Mouse (Mus musculus) limb, embryonic 14.5 days (tissue): ENCODE data around the gene Fggy. TPM values are rescaled to one million over a fixed set of nuclear protein-coding genes. Genes with fewer than 3 reads are reported as not detected.

Source experiments
- ATAC-seq: fragments of 200-750 bp; cut with Nextera tagmentation; 2 replicates; pipeline ENCODE4 v1.8.0; 2017; ENCODE audit warnings: low read depth, moderate number of reproducible peaks, moderate TSS enrichment; ENCODE audit not compliant: low FRiP score
- DNase-seq: peaks from one replicate; pipeline ENCODE4 v3.0.0-alpha.2; 2015; ENCODE audit warnings: low spot score
- H3K27ac ChIP-seq: fragments of 300-500 bp; sonication (generic); replicated peaks from 2 replicates; pipeline ENCODE4 v1.5.1; 2014; ENCODE audit warnings: low read depth, mild to moderate bottlenecking, low read length, moderate library complexity, mixed read lengths
- H3K27me3 ChIP-seq: fragments of 300-500 bp; sonication (generic); 2 replicates; pipeline ENCODE4 v1.6.1; 2014; ENCODE audit warnings: low read length, mixed read lengths; ENCODE audit not compliant: control insufficient read depth, insufficient read depth
- H3K36me3 ChIP-seq: fragments of 300-500 bp; sonication (generic); 2 replicates; pipeline ENCODE4 v1.6.1; 2014; ENCODE audit warnings: mild to moderate bottlenecking, low read length, moderate library complexity, mixed read lengths; ENCODE audit not compliant: control insufficient read depth, insufficient read depth
- H3K4me1 ChIP-seq: fragments of 300-500 bp; sonication (generic); 2 replicates; pipeline ENCODE4 v1.6.1; 2014; ENCODE audit warnings: antibody characterized with exemption, low read length, mixed read lengths; ENCODE audit not compliant: control insufficient read depth, insufficient read depth
- H3K4me2 ChIP-seq: fragments of 300-500 bp; sonication (generic); replicated peaks from 2 replicates; pipeline ENCODE4 v1.6.1; 2014; ENCODE audit warnings: low read depth, mild to moderate bottlenecking, low read length, moderate library complexity; ENCODE audit not compliant: severe bottlenecking
- H3K4me3 ChIP-seq: fragments of 300-500 bp; sonication (generic); replicated peaks from 2 replicates; pipeline ENCODE4 v1.5.1; 2014; ENCODE audit warnings: low read length
- H3K9ac ChIP-seq: fragments of 300-500 bp; sonication (generic); 2 replicates; pipeline ENCODE4 v1.6.1; 2014; ENCODE audit warnings: mild to moderate bottlenecking, low read depth, low read length, moderate library complexity; ENCODE audit not compliant: severe bottlenecking
- H3K9me3 ChIP-seq: fragments of 300-500 bp; sonication (generic); 2 replicates; pipeline ENCODE4 v1.6.1; 2016; ENCODE audit warnings: low read length; ENCODE audit not compliant: control insufficient read depth
- POLR2A ChIP-seq: fragments of 200-500 bp; IDR thresholded peaks from 2 replicates; pipeline ENCODE4 v1.8.0; 2012; ENCODE audit warnings: inconsistent platforms, mild to moderate bottlenecking, moderate library complexity, borderline replicate concordance; ENCODE audit not compliant: insufficient read depth, insufficient read length; ENCODE audit errors: extremely low read depth
- WGBS: fragments of 180-500 bp; shearing (Covaris S2); extraction: QIAGEN DNeasy Blood & Tissue Kit; methylation state at CpG from one replicate; pipeline ENCODE4 v1.1.7; 2014; 5-methylcytosine and 5-hydroxymethylcytosine counted together
- polyA plus RNA-seq, 2 experiments: library from polyadenylated mRNA; depleted of rRNA in 1 of 2; stranded (reverse) in 1 of 2; unstranded in 1 of 2; fragments of >200 nt; fragmentation: Nextera tagmentation in 1 of 2; extraction: Ambion mirVana in 1 of 2; gene quantifications; 2 replicates each; pipeline versions ENCODE4 v1.2.1 to v1.2.3; 2012 to 2014

The Fggy gene
- polyA plus RNA-seq, 2 experiments = 5.7 to 7.8 TPM

GRCm38 (mm10) chr4:95716137-95716536 lies 158.8 kb downstream of the Fggy start:
- TF ChIP-seq POLR2A = no peak
- DNase-seq (no peak), ATAC-seq (no peak)
- 81% methylated on average over 3 of the region's 3 CpGs for WGBS
- Histone ChIP-seq H3K4me3 (no peak overlapping the region), H3K27ac (no peak overlapping the region), H3K27me3 (no peaks in the 10 kb centered on the region), H3K36me3 (no peaks in the 10 kb centered on the region), H3K9ac (no peak overlapping the region), H3K4me2 (no peak overlapping the region), H3K9me3 (no peaks in the 10 kb centered on the region), H3K4me1 (no peaks in the 10 kb centered on the region; the same call in 1 of the 2 replicates)

- Histone ChIP-seq H3K27ac (no peak overlapping the region), H3K4me1 (0 out of 2 replicates have a peak, but pooled peaks cover 1% of the 10 kb centered on the region), H3K4me2 (no peak overlapping the region), H3K36me3 (no peaks in the 10 kb centered on the region), H3K9ac (no peak overlapping the region), H3K4me3 (no peak overlapping the region), H3K9me3 (no peaks in the 10 kb centered on the region), H3K27me3 (no peaks in the 10 kb centered on the region)
- TF ChIP-seq POLR2A = no peak
- no peak for ATAC-seq
- no peak for DNase-seq
Measured at GRCm38 (mm10) chr4:95723615-95724014, 166.3 kb downstream of the Fggy start.

- no peak overlapping the region for H3K4me2 ChIP-seq
- TF ChIP-seq POLR2A = no peak
- H3K27me3 ChIP-seq = no peaks in the 10 kb centered on the region
- DNase-seq (no peak), ATAC-seq (no peak)
- H3K9ac ChIP-seq = no peak overlapping the region
- no peaks in the 10 kb centered on the region for H3K36me3 ChIP-seq
- no peaks in the 10 kb centered on the region for H3K9me3 ChIP-seq
- peaks cover 11% of the 10 kb centered on the region; the same call in 1 of the 2 replicates for H3K4me1 ChIP-seq
- H3K27ac ChIP-seq = no peak overlapping the region
- H3K4me3 ChIP-seq = no peak overlapping the region
- 93% methylated on average over 2 of the region's 2 CpGs for WGBS
Measured at GRCm38 (mm10) chr4:95726361-95726760, 169.1 kb downstream of the Fggy start.

GRCm38 (mm10) chr4:95729142-95729826 lies 172.0 kb downstream of the Fggy start:
- ATAC-seq (no peak), DNase-seq (no peak)
- WGBS = 25% methylated on average over 3 of the region's 3 CpGs

GRCm38 (mm10) chr4:95731110-95731509 lies 173.8 kb downstream of the Fggy start:
- Histone ChIP-seq H3K9me3 (no peaks in the 10 kb centered on the region), H3K4me3 (no peak overlapping the region), H3K4me2 (no peak overlapping the region), H3K4me1 (peaks cover 14% of the 10 kb centered on the region; the same call in 1 of the 2 replicates), H3K27me3 (no peaks in the 10 kb centered on the region), H3K36me3 (no peaks in the 10 kb centered on the region), H3K27ac (no peak overlapping the region), H3K9ac (no peak overlapping the region)
- DNase-seq = no peak
- whole genome bisulfite sequencing = 81% methylated on average over 2 of the region's 2 CpGs
- ATAC-seq = no peak
- no peak for TF ChIP-seq POLR2A

More at GRCm38 (mm10) chr4:95729142-95729826, 172.0 kb downstream of the Fggy start:
- Histone ChIP-seq H3K4me1 (peaks cover 14% of the 10 kb centered on the region; the same call in 1 of the 2 replicates), H3K4me2 (no peak overlapping the region), H3K9me3 (no peaks in the 10 kb centered on the region), H3K4me3 (no peak overlapping the region), H3K36me3 (no peaks in the 10 kb centered on the region), H3K9ac (no peak overlapping the region), H3K27me3 (no peaks in the 10 kb centered on the region), H3K27ac (no peak overlapping the region)
- TF ChIP-seq POLR2A = no peak
